Mouse (Mus musculus): Measurements from ENCODE around the gene Ubald1.

- TF ChIP-seq CTCF (IDR thresholded peaks at IDR 0.05; ENCODE audit: extremely low read depth, insufficient read depth, low read length) (no peak; the same call in 1 of the 2 replicates), POLR2A (IDR thresholded peaks at IDR 0.05; ENCODE audit: extremely low read depth, insufficient read depth, low read length) (no peak)
Observed at GRCm38 (mm10) chr16:4909745-4910144, 29.6 kb upstream of the Ubald1 start.

Measured in cortical plate, adult 2 months (tissue).